Mouse (Mus musculus): ENCODE data around the gene Mbtps2. TPM values are rescaled to one million over a fixed set of nuclear protein-coding genes. Genes with fewer than 3 reads are reported as not detected.

Mbtps2 gene
- polyA plus RNA-seq (2015; fragmentation: Nextera tagmentation; extraction: Ambion mirVana), result 19.5 and 20.1 TPM in 2 replicates

- Histone ChIP-seq H3K9ac (ENCODE audit: low read length) (peak within 1 kb of the TSS; percentile 75), H3K4me3 (replicated peaks; ENCODE audit: low read length) (peak within 1 kb of the TSS; percentile 62), H3K4me2 (ENCODE audit: low read depth, low read length) (peak within 1 kb of the TSS; percentile 47), H3K9me3 (replicated peaks; ENCODE audit: control insufficient read depth, low read length) (no peaks in the 10 kb centered on the region), H3K27ac (ENCODE audit: low read length) (peak within 1 kb of the TSS; percentile 93), H3K36me3 (ENCODE audit: control insufficient read depth, insufficient read depth, low read length) (no peaks in the 10 kb centered on the region), H3K27me3 (ENCODE audit: control insufficient read depth, insufficient read depth, low read length) (no peaks in the 10 kb centered on the region), H3K4me1 (ENCODE audit: control insufficient read depth, insufficient read depth, low read length) (0 out of 2 replicates have a peak, but pooled peaks cover 4% of the 10 kb centered on the region)
- 16% methylated on average over 73 of the region's 74 CpGs for WGBS
- peak; percentile 88 for ATAC-seq (ENCODE audit: insufficient read depth, low FRiP score)
Measured at GRCm38 (mm10) chrX:157598186-157598996, at the start of gene Mbtps2. TSS of gene Mbtps2 (minus strand) at chrX:157598715.

GRCm38 (mm10) chrX:157646399-157646798 is 47.9 kb upstream of the Mbtps2 start:
- 52% methylated on average over 1 of the region's 1 CpGs for WGBS
- Histone ChIP-seq H3K4me3 (replicated peaks; ENCODE audit: low read length) (no peak overlapping the region), H3K9me3 (replicated peaks; ENCODE audit: control insufficient read depth, low read length) (no peaks in the 10 kb centered on the region), H3K4me1 (ENCODE audit: control insufficient read depth, insufficient read depth, low read length) (no peaks in the 10 kb centered on the region), H3K27ac (ENCODE audit: low read length) (no peak overlapping the region), H3K9ac (ENCODE audit: low read length) (no peak overlapping the region), H3K36me3 (ENCODE audit: control insufficient read depth, insufficient read depth, low read length) (no peaks in the 10 kb centered on the region), H3K4me2 (ENCODE audit: low read depth, low read length) (no peak overlapping the region), H3K27me3 (ENCODE audit: control insufficient read depth, insufficient read depth, low read length) (no peaks in the 10 kb centered on the region)
- peak; percentile 25; the same call in 1 of the 2 replicates for ATAC-seq (ENCODE audit: insufficient read depth, low FRiP score)

- Histone ChIP-seq H3K9ac (ENCODE audit: low read length) (no peak overlapping the region), H3K4me1 (ENCODE audit: control insufficient read depth, insufficient read depth, low read length) (no peaks in the 10 kb centered on the region), H3K27ac (ENCODE audit: low read length) (no peak overlapping the region), H3K4me3 (replicated peaks; ENCODE audit: low read length) (no peak overlapping the region), H3K36me3 (ENCODE audit: control insufficient read depth, insufficient read depth, low read length) (no peaks in the 10 kb centered on the region), H3K9me3 (replicated peaks; ENCODE audit: control insufficient read depth, low read length) (no peaks in the 10 kb centered on the region), H3K27me3 (ENCODE audit: control insufficient read depth, insufficient read depth, low read length) (no peaks in the 10 kb centered on the region), H3K4me2 (ENCODE audit: low read depth, low read length) (no peak overlapping the region)
- WGBS, result 69% methylated on average over 4 of the region's 4 CpGs
- no peak for ATAC-seq (ENCODE audit: insufficient read depth, low FRiP score)
Measured at GRCm38 (mm10) chrX:157644700-157645099, 46.2 kb upstream of the Mbtps2 start.

- ATAC-seq (ENCODE audit: insufficient read depth, low FRiP score), result no peak
- no peaks in the 10 kb centered on the region for H3K27me3 ChIP-seq (ENCODE audit: control insufficient read depth, insufficient read depth, low read length)
- no peaks in the 10 kb centered on the region for H3K9me3 ChIP-seq (replicated peaks; ENCODE audit: control insufficient read depth, low read length)
- no peak overlapping the region for H3K4me3 ChIP-seq (replicated peaks; ENCODE audit: low read length)
- no peak overlapping the region for H3K9ac ChIP-seq (ENCODE audit: low read length)
- H3K4me1 ChIP-seq (ENCODE audit: control insufficient read depth, insufficient read depth, low read length), result no peaks in the 10 kb centered on the region
- 31% methylated on average over 3 of the region's 3 CpGs for WGBS
- no peaks in the 10 kb centered on the region for H3K36me3 ChIP-seq (ENCODE audit: control insufficient read depth, insufficient read depth, low read length)
- no peak overlapping the region for H3K4me2 ChIP-seq (ENCODE audit: low read depth, low read length)
- H3K27ac ChIP-seq (ENCODE audit: low read length), result no peak overlapping the region
Measured at GRCm38 (mm10) chrX:157644300-157644699, 45.8 kb upstream of the Mbtps2 start.

- H3K36me3 ChIP-seq (ENCODE audit: control insufficient read depth, insufficient read depth, low read length), result no peaks in the 10 kb centered on the region
- no peak overlapping the region for H3K27ac ChIP-seq (ENCODE audit: low read length)
- no peak overlapping the region for H3K4me2 ChIP-seq (ENCODE audit: low read depth, low read length)
- H3K27me3 ChIP-seq (ENCODE audit: control insufficient read depth, insufficient read depth, low read length), result no peaks in the 10 kb centered on the region
- WGBS, result 84% methylated on average over 5 of the region's 5 CpGs
- no peak overlapping the region for H3K9ac ChIP-seq (ENCODE audit: low read length)
- H3K4me3 ChIP-seq (replicated peaks; ENCODE audit: low read length), result no peak overlapping the region
- no peaks in the 10 kb centered on the region for H3K9me3 ChIP-seq (replicated peaks; ENCODE audit: control insufficient read depth, low read length)
- no peaks in the 10 kb centered on the region for H3K4me1 ChIP-seq (ENCODE audit: control insufficient read depth, insufficient read depth, low read length)
- ATAC-seq (ENCODE audit: insufficient read depth, low FRiP score), result no peak
Measured at GRCm38 (mm10) chrX:157642856-157643255, 44.3 kb upstream of the Mbtps2 start.

- no peak for ATAC-seq (ENCODE audit: insufficient read depth, low FRiP score)
- no peak overlapping the region for H3K4me2 ChIP-seq (ENCODE audit: low read depth, low read length)
- no peak overlapping the region for H3K27ac ChIP-seq (ENCODE audit: low read length)
- H3K27me3 ChIP-seq (ENCODE audit: control insufficient read depth, insufficient read depth, low read length), result no peaks in the 10 kb centered on the region
- WGBS, result 67% methylated on average over 1 of the region's 1 CpGs
- no peaks in the 10 kb centered on the region for H3K9me3 ChIP-seq (replicated peaks; ENCODE audit: control insufficient read depth, low read length)
- no peak overlapping the region for H3K4me3 ChIP-seq (replicated peaks; ENCODE audit: low read length)
- no peaks in the 10 kb centered on the region for H3K4me1 ChIP-seq (ENCODE audit: control insufficient read depth, insufficient read depth, low read length)
- H3K36me3 ChIP-seq (ENCODE audit: control insufficient read depth, insufficient read depth, low read length), result no peaks in the 10 kb centered on the region
- no peak overlapping the region for H3K9ac ChIP-seq (ENCODE audit: low read length)
Measured at GRCm38 (mm10) chrX:157637253-157637652, 38.7 kb upstream of the Mbtps2 start.

- H3K4me3 ChIP-seq (replicated peaks; ENCODE audit: low read length), result no peak overlapping the region
- no peaks in the 10 kb centered on the region for H3K36me3 ChIP-seq (ENCODE audit: control insufficient read depth, insufficient read depth, low read length)
- no peaks in the 10 kb centered on the region for H3K9me3 ChIP-seq (replicated peaks; ENCODE audit: control insufficient read depth, low read length)
- no peaks in the 10 kb centered on the region for H3K27me3 ChIP-seq (ENCODE audit: control insufficient read depth, insufficient read depth, low read length)
- H3K27ac ChIP-seq (ENCODE audit: low read length), result no peak overlapping the region
- ATAC-seq (ENCODE audit: insufficient read depth, low FRiP score), result no peak
- no peak overlapping the region for H3K9ac ChIP-seq (ENCODE audit: low read length)
- WGBS, result 61% methylated on average over 3 of the region's 3 CpGs
- no peaks in the 10 kb centered on the region for H3K4me1 ChIP-seq (ENCODE audit: control insufficient read depth, insufficient read depth, low read length)
- no peak overlapping the region for H3K4me2 ChIP-seq (ENCODE audit: low read depth, low read length)
Measured at GRCm38 (mm10) chrX:157633676-157634414, 35.3 kb upstream of the Mbtps2 start.

GRCm38 (mm10) chrX:157630341-157630740 is 31.8 kb upstream of the Mbtps2 start:
- no peaks in the 10 kb centered on the region for H3K9me3 ChIP-seq (replicated peaks; ENCODE audit: control insufficient read depth, low read length)

GRCm38 (mm10) chrX:157612894-157613293 is 14.4 kb upstream of the Mbtps2 start:
- 22% methylated on average over 32 of the region's 32 CpGs for WGBS
- H3K9ac ChIP-seq (ENCODE audit: low read length), result peak overlapping the region; percentile 43; the same call in 1 of the 2 replicates
- H3K4me3 ChIP-seq (replicated peaks; ENCODE audit: low read length), result 0 out of 2 replicates have a peak overlapping the region, but pooled peaks have one; percentile 13
- no peaks in the 10 kb centered on the region for H3K4me1 ChIP-seq (ENCODE audit: control insufficient read depth, insufficient read depth, low read length)
- no peaks in the 10 kb centered on the region for H3K36me3 ChIP-seq (ENCODE audit: control insufficient read depth, insufficient read depth, low read length)
- H3K4me2 ChIP-seq (ENCODE audit: low read depth, low read length), result peak overlapping the region; percentile 52
- no peaks in the 10 kb centered on the region for H3K27me3 ChIP-seq (ENCODE audit: control insufficient read depth, insufficient read depth, low read length)
- H3K27ac ChIP-seq (ENCODE audit: low read length), result no peak overlapping the region
- H3K9me3 ChIP-seq (replicated peaks; ENCODE audit: control insufficient read depth, low read length), result no peaks in the 10 kb centered on the region
- ATAC-seq (ENCODE audit: insufficient read depth, low FRiP score), result peak; percentile 37; the same call in 1 of the 2 replicates

More at GRCm38 (mm10) chrX:157630341-157630740, 31.8 kb upstream of the Mbtps2 start:
- Histone ChIP-seq H3K36me3 (ENCODE audit: control insufficient read depth, insufficient read depth, low read length) (no peaks in the 10 kb centered on the region), H3K4me2 (ENCODE audit: low read depth, low read length) (no peak overlapping the region), H3K4me3 (replicated peaks; ENCODE audit: low read length) (no peak overlapping the region), H3K27ac (ENCODE audit: low read length) (no peak overlapping the region), H3K4me1 (ENCODE audit: control insufficient read depth, insufficient read depth, low read length) (no peaks in the 10 kb centered on the region), H3K9ac (ENCODE audit: low read length) (no peak overlapping the region), H3K27me3 (ENCODE audit: control insufficient read depth, insufficient read depth, low read length) (no peaks in the 10 kb centered on the region)
- ATAC-seq (ENCODE audit: insufficient read depth, low FRiP score), result no peak
- 81% methylated on average over 4 of the region's 4 CpGs for WGBS
